ENCODE assay signal across 9 mouse cellular contexts in the genomic region with DNA sequence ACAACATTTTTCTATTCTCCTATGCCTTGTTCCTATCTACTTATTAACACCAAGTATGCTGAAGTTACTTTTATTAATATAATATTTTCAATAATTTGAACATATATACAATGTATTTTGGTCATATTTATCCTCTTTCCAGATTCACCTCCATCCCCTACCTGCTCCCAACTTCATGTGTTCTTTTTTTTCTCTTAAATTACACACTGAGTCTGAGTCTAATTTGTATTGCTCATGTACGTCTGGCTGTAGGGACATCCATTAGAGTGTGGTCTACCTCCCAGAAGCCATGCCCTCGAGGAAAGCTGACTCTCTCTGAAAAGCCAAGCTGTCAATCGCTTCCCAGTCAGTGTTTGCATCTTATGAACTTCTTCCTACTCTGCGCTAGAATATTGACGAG. TPM values are rescaled to one million over a fixed set of nuclear protein-coding genes. Genes with fewer than 3 reads are reported as not detected.
DNase-seq lines count a peak whose midpoint lies in the region; ATAC-seq lines count a peak whose summit lies in the region.
"Had no signal": no experiment of that assay in that cellular context is flagged by ENCODE, and none has a peak within 500 bp of the region (broad histone marks: within the 10 kb centered on the region; RNA-seq: fewer than 3 reads in every experiment).

TSS of gene Gm10647 (plus strand) at position 301 of the 400 bp plus-strand sequence.

- ATAC-seq in kidney, embryonic 15.5 days (replicated peaks; ENCODE audit: low FRiP score) = no peak
- ATAC-seq in embryonic facial prominence, embryonic 11.5 days (replicated peaks; ENCODE audit: insufficient number of reproducible peaks, low FRiP score, low TSS enrichment, low read depth) = no peak
- no peak for ATAC-seq in hindbrain, embryonic 14.5 days (ENCODE audit: low FRiP score)
- no peak for ATAC-seq in midbrain, embryonic 13.5 days
- ATAC-seq: Patski had no signal

- WGBS in kidney, embryonic 15.5 days = 74% methylated on average over 5 of the region's 5 CpGs
- WGBS in embryonic facial prominence, embryonic 11.5 days = 67% methylated on average over 5 of the region's 5 CpGs
- WGBS in hindbrain, embryonic 14.5 days = 77% methylated on average over 5 of the region's 5 CpGs
- 75% methylated on average over 5 of the region's 5 CpGs for WGBS in midbrain, embryonic 13.5 days

- peaks cover 11% of the 10 kb centered on the region for H3K4me1 ChIP-seq in kidney, embryonic 15.5 days
- H3K4me1 ChIP-seq in embryonic facial prominence, embryonic 11.5 days (ENCODE audit: control insufficient read depth, insufficient read depth, low read length) = no peaks in the 10 kb centered on the region
- H3K4me1 ChIP-seq in hindbrain, embryonic 14.5 days (replicated peaks; ENCODE audit: control insufficient read depth, insufficient read depth, low read length) = peaks cover 13% of the 10 kb centered on the region; the same call in 1 of the 2 replicates
- H3K4me1 ChIP-seq in midbrain, embryonic 13.5 days (replicated peaks) = peaks cover 13% of the 10 kb centered on the region

- no peaks in the 10 kb centered on the region for H3K27me3 ChIP-seq in kidney, embryonic 15.5 days
- peaks cover under 1% of the 10 kb centered on the region; the same call in 1 of the 2 replicates for H3K27me3 ChIP-seq in embryonic facial prominence, embryonic 11.5 days (ENCODE audit: control insufficient read depth, insufficient read depth, low read length)
- no peaks in the 10 kb centered on the region for H3K27me3 ChIP-seq in hindbrain, embryonic 14.5 days (ENCODE audit: control insufficient read depth, insufficient read depth, low read length)
- H3K27me3 ChIP-seq in midbrain, embryonic 13.5 days = no peaks in the 10 kb centered on the region
- H3K27me3 ChIP-seq: Patski had no signal

- H3K36me3 ChIP-seq in kidney, embryonic 15.5 days = no peaks in the 10 kb centered on the region
- H3K36me3 ChIP-seq in embryonic facial prominence, embryonic 11.5 days (replicated peaks; ENCODE audit: control insufficient read depth, insufficient read depth, low read depth, low read length) = no peaks in the 10 kb centered on the region
- H3K36me3 ChIP-seq in hindbrain, embryonic 14.5 days (replicated peaks; ENCODE audit: control insufficient read depth, insufficient read depth) = no peaks in the 10 kb centered on the region
- no peaks in the 10 kb centered on the region for H3K36me3 ChIP-seq in midbrain, embryonic 13.5 days

- H3K27ac ChIP-seq in kidney, embryonic 15.5 days = peak within 1 kb of the TSS; percentile 97
- no peak within 1 kb of the TSS for H3K27ac ChIP-seq in embryonic facial prominence, embryonic 11.5 days (replicated peaks; ENCODE audit: low read depth, low read length)
- H3K27ac ChIP-seq in hindbrain, embryonic 14.5 days = peak within 1 kb of the TSS; percentile 92; the same call in 1 of the 2 replicates
- peak within 1 kb of the TSS; percentile 85 for H3K27ac ChIP-seq in midbrain, embryonic 13.5 days

- H3K4me3 ChIP-seq in kidney, embryonic 15.5 days (replicated peaks) = peak within 1 kb of the TSS; percentile 69
- peak within 1 kb of the TSS; percentile 60 for H3K4me3 ChIP-seq in embryonic facial prominence, embryonic 11.5 days (ENCODE audit: low read depth, low read length)
- peak within 1 kb of the TSS; percentile 81 for H3K4me3 ChIP-seq in hindbrain, embryonic 14.5 days (replicated peaks; ENCODE audit: low read length)
- peak within 1 kb of the TSS; percentile 61 for H3K4me3 ChIP-seq in midbrain, embryonic 13.5 days (replicated peaks)

- DNase-seq in kidney, postnatal 14 days = no peak
- DNase-seq in embryonic facial prominence, embryonic 11.5 days (ENCODE audit: low spot score) = no peak
- no peak for DNase-seq in hindbrain, embryonic 14.5 days (ENCODE audit: low spot score)
- DNase-seq in ovary, postnatal 10 days (ENCODE audit: low spot score) = no peak
- DNase-seq in left cerebral cortex, adult 8-10 months (ENCODE audit: low spot score in 2 of 2) = no peak
- no peak for DNase-seq in adrenal gland, adult 2 months

- H3K4me2 ChIP-seq in kidney, embryonic 15.5 days = peak within 1 kb of the TSS; percentile 79
- H3K4me2 ChIP-seq in embryonic facial prominence, embryonic 11.5 days (ENCODE audit: low read depth, low read length) = peak within 1 kb of the TSS; percentile 71
- H3K4me2 ChIP-seq in hindbrain, embryonic 14.5 days (replicated peaks) = peak within 1 kb of the TSS; percentile 85
- peak within 1 kb of the TSS; percentile 66 for H3K4me2 ChIP-seq in midbrain, embryonic 13.5 days (replicated peaks)

- H3K9me3 ChIP-seq in kidney, embryonic 15.5 days (replicated peaks) = no peaks in the 10 kb centered on the region
- H3K9me3 ChIP-seq in embryonic facial prominence, embryonic 11.5 days (replicated peaks; ENCODE audit: control insufficient read depth, low read length) = no peaks in the 10 kb centered on the region
- no peaks in the 10 kb centered on the region for H3K9me3 ChIP-seq in hindbrain, embryonic 14.5 days (ENCODE audit: control insufficient read depth, low read length)
- H3K9me3 ChIP-seq in midbrain, embryonic 13.5 days = no peaks in the 10 kb centered on the region

- peak within 1 kb of the TSS; percentile 61; the same call in 1 of the 2 replicates for H3K9ac ChIP-seq in kidney, embryonic 15.5 days
- H3K9ac ChIP-seq in embryonic facial prominence, embryonic 11.5 days (replicated peaks; ENCODE audit: low read length) = no peak within 1 kb of the TSS
- peak within 1 kb of the TSS; percentile 91 for H3K9ac ChIP-seq in hindbrain, embryonic 14.5 days
- H3K9ac ChIP-seq in midbrain, embryonic 13.5 days (replicated peaks) = peak within 1 kb of the TSS; percentile 79

RNA-seq across cellular contexts. Expression of gene Gm10647, which starts in this region (rescaled TPM):
- 0.69 and 0.96 TPM in 2 replicates for polyA plus RNA-seq in kidney, embryonic 15.5 days (2015; fragmentation: Nextera tagmentation; extraction: Ambion mirVana)
- polyA plus RNA-seq in embryonic facial prominence, embryonic 11.5 days (2014; fragmentation: Nextera tagmentation; extraction: Ambion mirVana) = 0.10 and 0.11 TPM in 2 replicates
- 0.33 and 0.46 TPM in 2 replicates for polyA plus RNA-seq in hindbrain, embryonic 14.5 days (2014; fragmentation: Nextera tagmentation; extraction: Ambion mirVana)
- polyA plus RNA-seq in midbrain, embryonic 13.5 days (2015; fragmentation: Nextera tagmentation; extraction: Ambion mirVana) = 0.34 and 0.69 TPM in 2 replicates
- total RNA-seq in left cerebral cortex, adult 8-10 months (2022) = under 1 TPM; 0.60 to 0.83 (median 0.69) TPM
- under 1 TPM; 0.14 TPM for total RNA-seq in adrenal gland, adult 2 months (2021)
- polyA plus RNA-seq in adrenal gland, adult 2 months (2012; rRNA removed) = not detected in 2 replicates
